Mouse (Mus musculus) lung, postnatal 0 days (tissue): ENCODE measurements at regions not wholly inside any gene's neighbourhood (a gene's known extent, or its start where the extent isn't known, plus 50 kb on each side); places are given as distances from the start of the nearest gene placed in this dataset.

ENCODE experiments used
- ATAC-seq: fragments of 200-750 bp; cut with Nextera tagmentation; 2 replicates; pipeline ENCODE4 v1.8.0; 2017; ENCODE audit warnings: moderate library complexity
- DNase-seq: peaks from one replicate; pipeline ENCODE4 v3.0.0-alpha.2; 2016; ENCODE audit warnings: low spot score
- H3K27ac ChIP-seq: fragments of 300-500 bp; sonication (generic); 2 replicates; pipeline ENCODE4 v1.5.1; 2014; ENCODE audit warnings: antibody characterized with exemption, mild to moderate bottlenecking, low read length, mixed read lengths
- H3K27me3 ChIP-seq: fragments of 300-500 bp; sonication (generic); replicated peaks from 2 replicates; pipeline ENCODE4 v1.6.1; 2014; ENCODE audit warnings: low read length, mixed read lengths; ENCODE audit not compliant: insufficient read depth
- H3K36me3 ChIP-seq: fragments of 300-500 bp; sonication (generic); 2 replicates; pipeline ENCODE4 v1.6.1; 2014; ENCODE audit warnings: low read length, mixed read lengths; ENCODE audit not compliant: insufficient read depth
- H3K4me1 ChIP-seq: fragments of 300-500 bp; sonication (generic); 2 replicates; pipeline ENCODE4 v1.6.1; 2014; ENCODE audit warnings: antibody characterized with exemption, low read depth, low read length, mixed read lengths; ENCODE audit not compliant: insufficient read depth
- H3K4me2 ChIP-seq: fragments of 300-500 bp; sonication (generic); replicated peaks from 2 replicates; pipeline ENCODE4 v1.6.1; 2014; ENCODE audit warnings: low read depth, mild to moderate bottlenecking, low read length, moderate library complexity, mixed read lengths
- H3K4me3 ChIP-seq: fragments of 300-500 bp; sonication (generic); 2 replicates; pipeline ENCODE4 v1.5.1; 2014; ENCODE audit warnings: low read depth, low read length
- H3K9ac ChIP-seq: fragments of 300-500 bp; sonication (generic); replicated peaks from 2 replicates; pipeline ENCODE4 v1.6.1; 2014; ENCODE audit warnings: low read depth, mild to moderate bottlenecking
- H3K9me3 ChIP-seq: fragments of 300-500 bp; sonication (generic); 2 replicates; pipeline ENCODE4 v1.6.1; 2016; ENCODE audit warnings: low read length, mixed read lengths
- CTCF ChIP-seq: IDR thresholded peaks from 2 replicates; pipeline ENCODE4 v1.5.1; 2016; ENCODE audit warnings: antibody characterized with exemption, mild to moderate bottlenecking
- EP300 ChIP-seq: IDR thresholded peaks from 2 replicates; pipeline ENCODE4 v1.6.1; 2016; ENCODE audit warnings: antibody characterized with exemption, mild to moderate bottlenecking, control low read depth
- WGBS: fragments of 180-500 bp; shearing (Covaris S2); extraction: QIAGEN DNeasy Blood & Tissue Kit; methylation state at CpG from one replicate; pipeline ENCODE4 v1.1.7; 2014; 5-methylcytosine and 5-hydroxymethylcytosine counted together

GRCm38 (mm10) chr4:9135481-9136187 lies 896.8 kb upstream of the Car8 start:
- no peaks in the 10 kb centered on the region for H3K36me3 ChIP-seq
- peak overlapping the region; percentile 12; the same call in 1 of the 2 replicates for H3K4me3 ChIP-seq
- no peaks in the 10 kb centered on the region for H3K9me3 ChIP-seq
- TF ChIP-seq CTCF (peak; percentile 96), EP300 (no peak)
- ATAC-seq (peak; percentile 84), DNase-seq (peak; percentile 90)
- 12% methylated on average over 21 of the region's 21 CpGs for WGBS
- H3K27ac ChIP-seq: no peak overlapping the region
- H3K4me2 ChIP-seq: peak overlapping the region; percentile 44
- no peaks in the 10 kb centered on the region for H3K27me3 ChIP-seq
- H3K4me1 ChIP-seq: no peaks in the 10 kb centered on the region
- no peak overlapping the region for H3K9ac ChIP-seq

DNA sequence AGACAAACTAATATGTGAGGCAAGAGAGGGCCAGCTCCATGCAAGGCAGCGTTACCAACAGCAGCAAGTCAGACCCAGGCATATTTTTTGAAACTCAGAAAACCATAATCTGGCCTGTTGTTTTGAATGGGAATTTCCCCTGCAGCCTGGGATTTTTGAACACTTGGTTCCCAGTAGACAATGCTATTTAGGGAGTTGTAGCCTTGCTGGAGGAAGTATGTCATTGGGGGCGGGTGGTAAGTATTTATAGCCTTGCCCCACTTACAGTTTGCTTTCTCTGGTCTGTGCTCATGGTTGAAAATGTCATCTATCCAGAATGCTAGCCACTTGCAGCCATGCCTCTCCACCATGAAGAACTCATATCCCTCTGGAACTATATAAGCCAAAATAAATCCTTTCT lies 894.9 kb upstream of the Car8 start:
- ATAC-seq (no peak), DNase-seq (no peak)
- Histone ChIP-seq H3K36me3 (no peaks in the 10 kb centered on the region), H3K27ac (no peak overlapping the region), H3K9me3 (no peaks in the 10 kb centered on the region), H3K9ac (no peak overlapping the region), H3K4me3 (no peak overlapping the region), H3K4me2 (no peak overlapping the region), H3K4me1 (no peaks in the 10 kb centered on the region), H3K27me3 (no peaks in the 10 kb centered on the region)
- WGBS: 75% methylated on average over 2 of the region's 2 CpGs
- TF ChIP-seq CTCF (no peak), EP300 (no peak)

- Histone ChIP-seq H3K27ac (no peak overlapping the region), H3K4me2 (no peak overlapping the region), H3K9me3 (no peaks in the 10 kb centered on the region), H3K9ac (no peak overlapping the region), H3K4me3 (no peak overlapping the region), H3K27me3 (no peaks in the 10 kb centered on the region), H3K36me3 (no peaks in the 10 kb centered on the region), H3K4me1 (no peaks in the 10 kb centered on the region)
- WGBS: 51% methylated on average over 12 of the region's 12 CpGs
- ATAC-seq (no peak), DNase-seq (no peak)
- TF ChIP-seq EP300 (no peak), CTCF (no peak)
Measured at GRCm38 (mm10) chr4:9132982-9133625, 894.3 kb upstream of the Car8 start.

- no peaks in the 10 kb centered on the region for H3K36me3 ChIP-seq
- no peaks in the 10 kb centered on the region for H3K4me1 ChIP-seq
- H3K9ac ChIP-seq: no peak overlapping the region
- TF ChIP-seq EP300: no peak
- no peak for TF ChIP-seq CTCF
- DNase-seq (peak; percentile 9), ATAC-seq (no peak)
- H3K27ac ChIP-seq: no peak overlapping the region
- H3K9me3 ChIP-seq: no peaks in the 10 kb centered on the region
- 84% methylated on average over 6 of the region's 6 CpGs for WGBS
- no peaks in the 10 kb centered on the region for H3K27me3 ChIP-seq
- no peak overlapping the region for H3K4me2 ChIP-seq
- H3K4me3 ChIP-seq: no peak overlapping the region
Measured at GRCm38 (mm10) chr4:9132356-9132755, 893.5 kb upstream of the Car8 start.

GRCm38 (mm10) chr4:9131610-9132009 lies 892.8 kb upstream of the Car8 start:
- Histone ChIP-seq H3K4me2 (no peak overlapping the region), H3K9ac (no peak overlapping the region), H3K4me3 (no peak overlapping the region), H3K9me3 (no peaks in the 10 kb centered on the region), H3K36me3 (no peaks in the 10 kb centered on the region), H3K27me3 (no peaks in the 10 kb centered on the region), H3K27ac (no peak overlapping the region), H3K4me1 (no peaks in the 10 kb centered on the region)
- DNase-seq (peak; percentile 26), ATAC-seq (no peak)
- TF ChIP-seq CTCF (no peak), EP300 (no peak)
- 73% methylated on average over 9 of the region's 9 CpGs for WGBS

DNA sequence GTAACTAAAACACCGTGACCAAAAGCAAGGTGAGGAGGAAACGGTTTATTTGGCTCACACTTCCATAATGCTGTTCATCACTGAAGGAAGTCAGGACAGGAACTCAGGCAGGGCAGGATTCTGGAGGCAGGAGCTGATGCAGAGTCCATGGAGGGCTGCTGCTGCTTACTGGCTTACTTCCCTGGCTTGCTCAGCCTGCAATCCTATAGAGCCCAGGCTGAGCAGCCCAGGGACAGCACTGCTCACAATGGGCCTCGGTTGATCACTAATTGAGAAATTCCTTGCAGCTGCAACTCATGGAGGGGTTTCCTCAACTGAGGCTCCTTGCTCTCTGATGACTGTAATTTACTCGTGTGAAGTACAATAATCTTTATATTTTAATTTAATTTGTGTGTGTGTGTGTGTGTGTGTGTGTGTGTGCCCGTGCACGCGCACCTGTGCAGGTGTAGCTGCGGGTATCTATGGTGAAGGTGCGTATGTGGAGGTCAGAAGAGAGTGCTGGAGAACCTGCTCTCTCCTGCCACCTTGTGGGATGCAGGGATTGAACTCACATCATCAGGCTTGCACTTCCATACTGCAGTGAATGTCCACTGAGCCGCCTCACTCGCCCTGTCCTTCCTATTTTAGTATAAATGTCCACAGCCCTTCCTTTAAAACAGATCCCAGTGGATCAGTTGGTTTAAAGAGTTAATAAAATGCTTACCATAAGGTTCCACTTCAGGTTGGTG lies 886.6 kb upstream of the Car8 start:
- no peaks in the 10 kb centered on the region for H3K36me3 ChIP-seq
- TF ChIP-seq EP300 (no peak), CTCF (peak; percentile 67)
- DNase-seq (peak; percentile 29), ATAC-seq (no peak)
- H3K4me2 ChIP-seq: no peak overlapping the region
- H3K4me1 ChIP-seq: no peaks in the 10 kb centered on the region
- WGBS: 41% methylated on average over 11 of the region's 11 CpGs
- H3K4me3 ChIP-seq: no peak overlapping the region
- H3K9ac ChIP-seq: no peak overlapping the region
- H3K27ac ChIP-seq: no peak overlapping the region
- no peaks in the 10 kb centered on the region for H3K9me3 ChIP-seq
- no peaks in the 10 kb centered on the region for H3K27me3 ChIP-seq
